Mouse (Mus musculus) testis, adult 2 months (tissue): Measurements from ENCODE around the gene Sycp2l.

Experiments used
- CTCF ChIP-seq: fragments of 200-500 bp; IDR thresholded peaks from 2 replicates; pipeline ENCODE4 v1.5.1; 2012; ENCODE audit warnings: low read depth, mild to moderate bottlenecking, inconsistent platforms, low read length, moderate library complexity; ENCODE audit not compliant: control insufficient read depth, insufficient read depth, insufficient replicate concordance
- POLR2A ChIP-seq: fragments of 200-500 bp; IDR thresholded peaks from 2 replicates; pipeline ENCODE4 v1.6.1; 2012; ENCODE audit warnings: low read depth, mild to moderate bottlenecking, inconsistent platforms, low read length, moderate library complexity; ENCODE audit not compliant: control insufficient read depth

GRCm38 (mm10) chr13:41113940-41114339, at the start of gene Sycp2l:
- TF ChIP-seq CTCF = no peak
- no peak for TF ChIP-seq POLR2A
